15 mouse cellular contexts compared by ENCODE assay signal in the genomic region with DNA sequence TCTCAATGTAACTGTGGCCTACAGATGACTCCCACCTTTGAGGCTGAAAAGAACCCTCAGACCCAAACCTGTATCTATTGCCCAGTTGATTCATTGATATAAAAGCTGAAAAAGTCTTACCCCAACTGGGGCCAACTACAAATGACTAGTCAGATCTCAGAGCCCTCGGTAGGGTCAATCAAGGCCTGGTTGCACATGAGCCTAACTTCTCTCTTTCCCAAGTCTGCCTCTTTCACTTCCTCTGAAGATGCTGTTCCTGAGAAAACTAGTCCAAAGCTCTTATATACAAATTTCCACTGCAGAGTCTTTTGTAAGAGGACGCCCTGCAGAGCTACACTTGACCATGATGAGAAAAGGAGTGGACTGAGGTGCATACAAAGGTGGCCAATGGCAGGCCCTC.
"Had no signal": no experiment of that assay in that cellular context is flagged by ENCODE, and none has a peak within 500 bp of the region (broad histone marks: within the 10 kb centered on the region; RNA-seq: fewer than 3 reads in every experiment).

No protein-coding gene starts in this region.

- H3K27me3 ChIP-seq: intestine, embryonic 15.5 days; limb, embryonic 13.5 days; liver, embryonic 13.5 days; neural tube, embryonic 13.5 days had no signal

- H3K36me3 ChIP-seq: intestine, embryonic 15.5 days; limb, embryonic 13.5 days; liver, embryonic 13.5 days; neural tube, embryonic 13.5 days had no signal

- H3K27ac ChIP-seq: intestine, embryonic 15.5 days; layer of hippocampus, adult 2 months; limb, embryonic 13.5 days; liver, embryonic 13.5 days; neural tube, embryonic 13.5 days; stomach, postnatal 0 days had no signal

- DNase-seq: kidney, adult 18-20 months; kidney, postnatal 10 days; kidney, postnatal 4 days; left cerebral cortex, postnatal 4 days; liver, embryonic 13.5 days; lung, adult 18-20 months; midbrain, embryonic 14.5 days; right cerebral cortex, adult 18-20 months; right cerebral cortex, postnatal 25 days; thymus, postnatal 4 days had no signal

- H3K4me1 ChIP-seq: intestine, embryonic 15.5 days; limb, embryonic 13.5 days; liver, embryonic 13.5 days; neural tube, embryonic 13.5 days had no signal

- H3K4me3 ChIP-seq: intestine, embryonic 15.5 days; layer of hippocampus, adult 2 months; limb, embryonic 13.5 days; liver, embryonic 13.5 days; neural tube, embryonic 13.5 days had no signal

- ATAC-seq: intestine, embryonic 15.5 days had no signal

- H3K9me3 ChIP-seq: intestine, embryonic 15.5 days; limb, embryonic 13.5 days; liver, embryonic 13.5 days; neural tube, embryonic 13.5 days had no signal
